Mouse (Mus musculus): Measurements from ENCODE around the gene Rps6ka5. TPM values are rescaled to one million over a fixed set of nuclear protein-coding genes. Genes with fewer than 3 reads are reported as not detected.

Rps6ka5 gene
- total RNA-seq, 2 experiments from 2014 or later: 10.2 to 11.3 TPM

GRCm38 (mm10) chr12:100594700-100595099 lies 132.1 kb downstream of the Rps6ka5 start:
- DNase-seq: no peak

GRCm38 (mm10) chr12:100586601-100587000 lies 140.2 kb downstream of the Rps6ka5 start:
- DNase-seq: no peak

- DNase-seq: peak; percentile 19 to 35
These were observed 147.6 kb downstream of the Rps6ka5 start for GRCm38 (mm10) chr12:100579221-100579620.

GRCm38 (mm10) chr12:100578291-100578690 lies 148.5 kb downstream of the Rps6ka5 start:
- DNase-seq: peak; percentile 31 to 72

GRCm38 (mm10) chr12:100575739-100576138 lies 151.0 kb downstream of the Rps6ka5 start:
- DNase-seq: no peak

GRCm38 (mm10) chr12:100570522-100571072 lies 156.2 kb downstream of the Rps6ka5 start:
- DNase-seq: no peak

GRCm38 (mm10) chr12:100568831-100569230 lies 158.0 kb downstream of the Rps6ka5 start:
- no peak for DNase-seq

GRCm38 (mm10) chr12:100568105-100568504 lies 158.7 kb downstream of the Rps6ka5 start:
- no peak for DNase-seq

- no peak for DNase-seq
These were observed 159.2 kb downstream of the Rps6ka5 start for GRCm38 (mm10) chr12:100567627-100568026.

- no peak for DNase-seq
These were observed 173.1 kb downstream of the Rps6ka5 start for GRCm38 (mm10) chr12:100553675-100554074.

- DNase-seq: no peak
These were observed 174.8 kb downstream of the Rps6ka5 start for GRCm38 (mm10) chr12:100551972-100552371.

GRCm38 (mm10) chr12:100544194-100544567 lies 182.6 kb downstream of the Rps6ka5 start:
- no peak for DNase-seq

GRCm38 (mm10) chr12:100543437-100544193 lies 183.2 kb downstream of the Rps6ka5 start:
- DNase-seq: no peak

- DNase-seq: no peak
These were observed 184.3 kb downstream of the Rps6ka5 start for GRCm38 (mm10) chr12:100542494-100542893.

- DNase-seq: no peak
These were observed 184.7 kb downstream of the Rps6ka5 start for GRCm38 (mm10) chr12:100542076-100542475.

- no peak for DNase-seq
These were observed 187.5 kb downstream of the Rps6ka5 start for GRCm38 (mm10) chr12:100539158-100539714.

- DNase-seq: peak in 1 of 2 experiments; percentile 82
These were observed 188.2 kb downstream of the Rps6ka5 start for GRCm38 (mm10) chr12:100538445-100539157.

GRCm38 (mm10) chr12:100537091-100537490 lies 189.7 kb downstream of the Rps6ka5 start:
- no peak for DNase-seq

- no peak for DNase-seq
These were observed 191.8 kb downstream of the Rps6ka5 start for GRCm38 (mm10) chr12:100535028-100535427.

- peak in 1 of 2 experiments; percentile 69 for DNase-seq
These were observed 192.8 kb downstream of the Rps6ka5 start for GRCm38 (mm10) chr12:100534028-100534427.

- no peak for DNase-seq
These were observed 193.6 kb downstream of the Rps6ka5 start for GRCm38 (mm10) chr12:100533209-100533608.

GRCm38 (mm10) chr12:100531740-100532139 lies 195.0 kb downstream of the Rps6ka5 start:
- no peak for DNase-seq

GRCm38 (mm10) chr12:100530871-100531270 lies 195.9 kb downstream of the Rps6ka5 start:
- DNase-seq: no peak
